Mouse (Mus musculus) testis, postnatal 10 days (tissue): Measurements from ENCODE around the gene Mex3d.
"Not testable (repeated sequence)": the region's sequence is repeated elsewhere in the genome, so short reads cannot be mapped to it uniquely, and the experiment has no call there.

Experiments used
- DNase-seq: peaks from one replicate; pipeline ENCODE4 v3.0.0; 2021; ENCODE audit warnings: low spot score

The Mex3d gene

GRCm38 (mm10) chr10:80355431-80355830 is 32.0 kb downstream of the Mex3d start:
- DNase-seq = no peak

GRCm38 (mm10) chr10:80352727-80353126 is 34.7 kb downstream of the Mex3d start:
- no peak for DNase-seq

- no peak for DNase-seq
Observed at GRCm38 (mm10) chr10:80351896-80352295, 35.6 kb downstream of the Mex3d start.

- DNase-seq = peak; percentile 94
Observed at GRCm38 (mm10) chr10:80350292-80350691, 37.2 kb downstream of the Mex3d start.

GRCm38 (mm10) chr10:80348981-80349380 is 38.5 kb downstream of the Mex3d start:
- peak; percentile 74 for DNase-seq

- DNase-seq = peak; percentile 79
Observed at GRCm38 (mm10) chr10:80348244-80348781, 39.1 kb downstream of the Mex3d start, which contains the start of gene Adamtsl5. Gene Adamtsl5 (minus strand): TSS chr10:80348412.

- DNase-seq = peak; percentile 64
Observed at GRCm38 (mm10) chr10:80347514-80347967, 39.9 kb downstream of the Mex3d start.

- DNase-seq = not testable (repeated sequence)
Observed at GRCm38 (mm10) chr10:80345929-80346328, 41.5 kb downstream of the Mex3d start.

GRCm38 (mm10) chr10:80345122-80345521 is 42.3 kb downstream of the Mex3d start:
- DNase-seq = no peak

GRCm38 (mm10) chr10:80344131-80344661 is 43.3 kb downstream of the Mex3d start:
- DNase-seq = no peak

GRCm38 (mm10) chr10:80343425-80343895 is 44.0 kb downstream of the Mex3d start:
- no peak for DNase-seq

GRCm38 (mm10) chr10:80342749-80343424 is 44.6 kb downstream of the Mex3d start:
- peak; percentile 76 for DNase-seq

GRCm38 (mm10) chr10:80342305-80342748 is 45.1 kb downstream of the Mex3d start:
- DNase-seq = no peak

GRCm38 (mm10) chr10:80341491-80342304 is 45.8 kb downstream of the Mex3d start:
- DNase-seq = no peak

- no peak for DNase-seq
Observed at GRCm38 (mm10) chr10:80341026-80341425, 46.4 kb downstream of the Mex3d start.

GRCm38 (mm10) chr10:80339941-80340750 is 47.3 kb downstream of the Mex3d start:
- peak; percentile 93 for DNase-seq

GRCm38 (mm10) chr10:80336263-80336662 is 51.2 kb downstream of the Mex3d start:
- no peak for DNase-seq

GRCm38 (mm10) chr10:80332525-80332989 is 54.9 kb downstream of the Mex3d start:
- no peak for DNase-seq

- no peak for DNase-seq
Observed at GRCm38 (mm10) chr10:80331636-80332524, 55.6 kb downstream of the Mex3d start.

GRCm38 (mm10) chr10:80330888-80331287 is 56.6 kb downstream of the Mex3d start:
- DNase-seq = no peak
